Comparison of ENCODE assay signal across 21 mouse cellular contexts in the genomic region with DNA sequence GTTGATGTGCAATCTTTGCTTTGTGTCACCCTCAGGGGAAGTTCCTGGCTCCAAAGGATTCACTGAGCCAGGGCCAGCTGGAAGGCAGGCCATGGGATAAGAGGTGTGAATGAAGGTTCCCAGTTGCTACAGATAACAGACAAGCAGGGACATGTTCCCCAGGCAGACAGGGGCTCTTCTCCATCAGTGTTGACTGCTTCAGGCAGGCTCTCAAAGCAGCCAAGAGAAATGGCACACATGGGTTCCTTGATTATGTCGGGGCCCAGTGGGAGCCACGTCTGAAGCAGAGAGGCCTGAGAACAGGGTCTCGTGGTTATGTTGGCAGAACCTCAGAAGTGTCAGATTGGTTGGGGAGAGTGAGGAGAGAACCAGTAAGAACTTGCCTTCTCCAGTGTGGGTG. TPM values are rescaled to one million over a fixed set of nuclear protein-coding genes. Genes with fewer than 3 reads are reported as not detected.
DNase-seq lines count a peak whose midpoint lies in the region; ATAC-seq lines count a peak whose summit lies in the region.
"Had no signal": no experiment of that assay in that cellular context is flagged by ENCODE, and none has a peak within 500 bp of the region (broad histone marks: within the 10 kb centered on the region; RNA-seq: fewer than 3 reads in every experiment).

No protein-coding gene starts in this region.

- 27% methylated on average over 3 of the region's 3 CpGs for WGBS in heart, embryonic 12.5 days
- WGBS in hindbrain, embryonic 12.5 days: 82% methylated on average over 3 of the region's 3 CpGs

- DNase-seq in heart, adult 18-20 months: peak; percentile 80 to 86
- peak; percentile 56 to 70 for DNase-seq in heart, postnatal 36 days
- DNase-seq in lung, postnatal 36 days: peak; percentile 68
- no peak for DNase-seq in spleen, postnatal 14 days (ENCODE audit: low spot score in 2 of 2)
- DNase-seq in kidney, postnatal 10 days: no peak
- DNase-seq: adrenal gland, postnatal 14 days; cerebellum, postnatal 25 days; gastrocnemius, postnatal 10 days; liver, embryonic 13.5 days; right cerebral cortex, postnatal 14 days had no signal

- no peak overlapping the region for H3K4me2 ChIP-seq in heart, embryonic 12.5 days
- H3K4me2 ChIP-seq in hindbrain, embryonic 12.5 days (replicated peaks): no peak overlapping the region
- H3K4me2 ChIP-seq: hindbrain, embryonic 14.5 days; liver, embryonic 13.5 days had no signal

- no peak overlapping the region for H3K4me3 ChIP-seq in heart, embryonic 12.5 days
- H3K4me3 ChIP-seq in hindbrain, embryonic 12.5 days: no peak overlapping the region
- H3K4me3 ChIP-seq: limb, embryonic 10.5 days; liver, embryonic 13.5 days; megakaryocyte, embryonic 14.5 days had no signal

- peaks cover 45% of the 10 kb centered on the region for H3K4me1 ChIP-seq in heart, embryonic 12.5 days (replicated peaks)
- H3K4me1 ChIP-seq in hindbrain, embryonic 12.5 days: peaks cover 10% of the 10 kb centered on the region; the same call in 1 of the 2 replicates
- H3K4me1 ChIP-seq: limb, embryonic 10.5 days; liver, embryonic 13.5 days had no signal

- intact Hi-C loops in heart, postnatal 36 days (cut with DNase I): no loop called here

- no peak overlapping the region for H3K9ac ChIP-seq in heart, embryonic 12.5 days
- no peak overlapping the region for H3K9ac ChIP-seq in hindbrain, embryonic 12.5 days
- H3K9ac ChIP-seq: hindbrain, embryonic 14.5 days; liver, embryonic 13.5 days had no signal

- no peaks in the 10 kb centered on the region for H3K9me3 ChIP-seq in heart, embryonic 12.5 days (replicated peaks)
- no peaks in the 10 kb centered on the region for H3K9me3 ChIP-seq in hindbrain, embryonic 12.5 days (replicated peaks)
- H3K9me3 ChIP-seq: limb, embryonic 10.5 days; liver, embryonic 13.5 days had no signal

- H3K36me3 ChIP-seq in heart, embryonic 12.5 days: peaks cover 16% of the 10 kb centered on the region
- H3K36me3 ChIP-seq in hindbrain, embryonic 12.5 days: no peaks in the 10 kb centered on the region
- H3K36me3 ChIP-seq: limb, embryonic 10.5 days; liver, embryonic 13.5 days had no signal

- peak overlapping the region; percentile 75 for H3K27ac ChIP-seq in heart, embryonic 12.5 days (ENCODE audit: poor library complexity, severe bottlenecking)
- H3K27ac ChIP-seq in hindbrain, embryonic 12.5 days: no peak overlapping the region
- H3K27ac ChIP-seq: hindbrain, embryonic 14.5 days; kidney, postnatal 0 days; limb, embryonic 10.5 days; liver, embryonic 13.5 days had no signal

- no peaks in the 10 kb centered on the region for H3K27me3 ChIP-seq in heart, embryonic 12.5 days (replicated peaks)
- 0 out of 2 replicates have a peak, but pooled peaks cover 3% of the 10 kb centered on the region for H3K27me3 ChIP-seq in hindbrain, embryonic 12.5 days
- H3K27me3 ChIP-seq: liver, embryonic 13.5 days had no signal

- peak; percentile 73 for ATAC-seq in heart, embryonic 12.5 days (ENCODE audit: insufficient number of reproducible peaks, low FRiP score)
- no peak for ATAC-seq in hindbrain, embryonic 12.5 days (ENCODE audit: low FRiP score)
- ATAC-seq: CD4-positive, CD25-positive, alpha-beta regulatory T cell, adult 4 months; intestine, embryonic 16.5 days; midbrain, embryonic 16.5 days had no signal

RNA-seq across cellular contexts. Expression of a gene that starts 30.1 kb away (rescaled TPM):
- total RNA-seq in heart, adult 18-20 months (2021): 10 to 100 TPM; 45.4 to 49.0 TPM
- polyA plus RNA-seq in heart, embryonic 12.5 days (2016; fragmentation: Nextera tagmentation; extraction: Ambion mirVana): 24.8 and 29.4 TPM in 2 replicates
- total RNA-seq in heart, postnatal 36 days (2021): 10 to 100 TPM; 46.2 to 49.6 TPM
- polyA plus RNA-seq in hindbrain, embryonic 12.5 days (2016; fragmentation: Nextera tagmentation; extraction: Ambion mirVana): 0.29 and 0.45 TPM in 2 replicates
- total RNA-seq: MEL had no signal
- polyA plus RNA-seq: CD4-positive, CD25-positive, alpha-beta regulatory T cell, adult 4 months had no signal

RNA-seq across cellular contexts. Expression of a gene that starts 58.2 kb away (rescaled TPM):
- total RNA-seq in heart, adult 18-20 months (2021): not detected
- not detected in 2 replicates for polyA plus RNA-seq in heart, embryonic 12.5 days (2016; fragmentation: Nextera tagmentation; extraction: Ambion mirVana)
- total RNA-seq in heart, postnatal 36 days (2021): not detected
- not detected in 2 replicates for polyA plus RNA-seq in hindbrain, embryonic 12.5 days (2016; fragmentation: Nextera tagmentation; extraction: Ambion mirVana)
- total RNA-seq: adrenal gland, postnatal 14 days; gastrocnemius, postnatal 10 days; MEL had no signal
- polyA plus RNA-seq: CD4-positive, CD25-positive, alpha-beta regulatory T cell, adult 4 months; intestine, embryonic 16.5 days; limb, embryonic 10.5 days; liver, embryonic 13.5 days; midbrain, embryonic 16.5 days; neural tube, embryonic 11.5 days had no signal

Comparison
In these comparisons a context has a peak if more than half of its experiments do, and no peak if none do; other contexts are left out.
1. DNase-seq: peak in heart, adult 18-20 months (2 of 2), heart, postnatal 36 days (2 of 2) and lung, postnatal 36 days (single experiment); none in spleen, postnatal 14 days (0 of 2) and kidney, postnatal 10 days (single experiment).